Mouse (Mus musculus) adrenal gland, adult 2 months (tissue): ENCODE results near the gene Neurog1. TPM values are rescaled to one million over a fixed set of nuclear protein-coding genes. Genes with fewer than 3 reads are reported as not detected.

Experiments
- DNase-seq: peaks from one replicate; pipeline ENCODE4 v3.0.0; 2021
- polyA plus RNA-seq: library from polyadenylated mRNA; depleted of rRNA; stranded (reverse); fragments of >200 nt; gene quantifications from 2 replicates; pipeline ENCODE4 v1.2.3, GENCODE M21; 2012
- total RNA-seq, 2 experiments: library from RNA; stranded (reverse); gene quantifications; 2 replicates each; pipeline ENCODE4 v1.2.3; 2021

The Neurog1 gene
- total and polyA plus RNA-seq, 3 experiments, result not detected

DNA sequence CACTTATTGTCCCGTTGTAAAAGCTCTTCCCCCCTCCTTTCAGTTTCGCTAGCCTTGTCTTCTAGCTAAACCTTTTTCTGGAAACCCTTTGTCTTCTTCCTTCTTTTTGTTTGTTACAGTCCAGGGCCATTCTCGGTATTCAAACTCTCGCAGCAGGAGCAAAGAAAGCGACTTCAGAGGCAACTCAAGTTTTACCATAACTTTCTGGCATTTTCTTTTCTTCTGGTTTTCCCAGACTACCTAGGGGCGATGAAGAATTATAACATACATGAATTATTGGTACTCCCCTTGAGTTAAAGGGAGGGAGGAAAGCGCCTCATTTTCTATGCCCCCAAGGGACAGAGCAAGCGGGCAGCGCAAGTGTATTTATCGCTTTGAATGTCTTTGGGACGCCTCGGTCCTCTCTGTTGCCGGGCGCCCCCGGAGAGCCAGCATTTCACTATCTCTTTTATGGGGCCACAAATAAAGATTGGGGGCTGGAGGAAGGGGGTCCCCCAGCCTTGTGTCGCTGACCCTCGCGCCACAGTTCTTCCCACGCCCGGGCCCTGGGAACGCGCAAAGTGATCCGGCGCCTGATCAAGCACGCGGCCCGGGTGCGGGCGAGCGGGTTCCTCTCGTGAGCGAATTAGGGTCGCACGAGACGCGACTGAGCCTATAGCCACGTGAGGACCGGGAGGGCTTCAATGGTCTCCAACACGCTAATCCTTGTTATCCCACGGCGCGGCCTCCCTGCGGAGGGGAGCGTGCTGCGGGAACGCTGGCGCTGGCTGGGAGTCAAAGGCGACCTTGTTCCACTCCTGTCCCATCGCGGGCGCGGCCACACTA lies 6.4 kb upstream of the Neurog1 start:
- no peak for DNase-seq

DNA sequence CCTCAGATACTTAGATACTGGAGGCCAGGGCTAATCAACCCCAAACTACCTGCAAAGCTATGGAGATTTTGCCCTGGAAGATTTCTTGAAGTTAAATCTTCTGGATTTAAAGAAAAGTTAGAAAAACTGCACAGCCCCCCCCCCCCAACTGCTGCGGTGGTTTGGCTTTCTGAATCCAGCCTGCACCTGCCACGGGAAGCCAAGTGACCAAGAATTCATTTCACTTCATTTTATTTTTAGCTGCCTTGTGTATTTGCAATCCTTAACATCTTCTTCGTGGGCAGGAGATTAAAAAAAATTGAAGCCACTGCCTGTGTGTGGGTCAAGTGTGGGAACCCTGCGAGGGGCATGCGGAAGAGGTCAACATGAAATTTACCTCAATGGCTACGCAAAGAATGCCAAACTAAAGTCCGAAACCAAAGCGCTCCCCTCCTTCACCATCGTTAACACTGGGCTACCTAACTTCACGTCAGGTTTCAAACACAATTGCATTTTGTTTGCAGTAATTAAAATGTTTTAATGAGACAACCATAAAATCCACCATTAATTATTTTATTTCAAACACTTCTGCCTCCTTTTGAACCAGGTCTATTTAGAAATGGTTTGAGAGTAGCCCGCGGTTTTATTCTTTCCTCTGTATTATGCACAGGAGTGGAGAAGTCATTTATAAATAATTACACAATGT lies 5.6 kb upstream of the Neurog1 start:
- no peak for DNase-seq

- no peak for DNase-seq
Observed at GRCm38 (mm10) chr13:56256716-56257299, 4.8 kb upstream of the Neurog1 start.

- DNase-seq, result no peak
Observed at GRCm38 (mm10) chr13:56253379-56253778, 1.4 kb upstream of the Neurog1 start.

- DNase-seq, result no peak
Observed at GRCm38 (mm10) chr13:56252783-56253182, 820 bp upstream of the Neurog1 start.

GRCm38 (mm10) chr13:56251176-56251923 lies 613 bp downstream of the Neurog1 start:
- DNase-seq, result no peak

- DNase-seq, result no peak
Observed at GRCm38 (mm10) chr13:56250551-56251161, 1.3 kb downstream of the Neurog1 start.

- DNase-seq, result no peak
Observed at GRCm38 (mm10) chr13:56249593-56250341, 2.2 kb downstream of the Neurog1 start.

GRCm38 (mm10) chr13:56243104-56243503 lies 8.9 kb downstream of the Neurog1 start:
- DNase-seq, result no peak

DNA sequence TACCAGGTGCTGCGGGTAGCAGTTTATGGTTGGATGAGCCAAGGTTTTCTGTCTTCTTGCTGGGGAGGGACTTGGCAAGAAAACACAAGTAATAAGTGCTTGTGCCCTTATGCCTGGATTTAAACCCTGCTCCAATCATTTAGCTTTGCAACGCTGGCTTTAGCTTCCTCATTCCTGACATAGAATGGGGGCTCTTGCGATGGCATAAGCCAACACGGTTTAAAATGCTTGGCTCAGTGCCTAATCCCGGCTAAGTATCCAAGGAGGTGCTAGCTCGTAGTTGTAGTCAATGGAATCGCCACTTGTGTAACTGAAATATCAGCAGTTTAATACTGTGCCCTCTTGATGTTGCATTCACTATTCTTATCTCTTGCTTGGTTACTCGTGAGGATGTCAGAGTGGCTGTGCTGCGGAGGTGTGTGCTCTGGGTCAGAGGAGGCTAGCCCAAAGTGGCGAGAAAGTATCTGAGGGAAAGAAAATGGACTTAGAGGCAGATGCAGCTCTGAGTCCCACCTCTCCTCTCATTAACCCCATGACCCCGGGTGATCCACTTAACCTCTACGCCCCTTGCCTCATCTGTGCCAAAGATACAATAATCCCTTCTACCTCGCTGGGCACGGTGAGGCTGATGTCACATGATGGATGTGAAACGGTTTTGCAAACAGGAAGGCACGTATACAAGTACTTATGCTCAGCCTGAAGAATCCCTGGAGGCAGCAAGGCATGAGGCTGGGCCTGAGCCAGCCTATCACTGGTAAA lies 11.8 kb downstream of the Neurog1 start:
- no peak for DNase-seq

GRCm38 (mm10) chr13:56237905-56238304 lies 14.1 kb downstream of the Neurog1 start:
- peak; percentile 47 for DNase-seq

DNA sequence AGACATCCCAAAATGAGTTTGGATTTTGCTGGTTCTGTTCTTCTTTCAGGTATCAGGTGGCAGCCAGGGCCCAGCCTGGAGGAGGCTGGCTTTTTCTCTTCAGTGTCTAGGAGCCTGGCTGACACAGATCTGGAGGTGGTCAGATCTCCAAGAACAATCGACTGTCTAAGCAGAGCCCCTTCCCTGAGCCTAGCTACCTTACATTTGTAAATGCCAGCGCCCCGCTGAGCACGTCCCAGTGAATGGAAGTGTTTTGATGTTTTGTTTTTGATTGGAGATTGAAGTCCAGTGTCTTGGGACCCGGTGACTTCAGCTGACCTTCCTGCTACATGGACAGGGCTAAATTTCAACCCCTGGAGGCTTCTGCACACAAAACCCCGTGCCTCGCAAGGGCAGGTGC lies 15.8 kb downstream of the Neurog1 start:
- no peak for DNase-seq

GRCm38 (mm10) chr13:56228790-56229189 lies 23.2 kb downstream of the Neurog1 start:
- DNase-seq, result no peak

DNA sequence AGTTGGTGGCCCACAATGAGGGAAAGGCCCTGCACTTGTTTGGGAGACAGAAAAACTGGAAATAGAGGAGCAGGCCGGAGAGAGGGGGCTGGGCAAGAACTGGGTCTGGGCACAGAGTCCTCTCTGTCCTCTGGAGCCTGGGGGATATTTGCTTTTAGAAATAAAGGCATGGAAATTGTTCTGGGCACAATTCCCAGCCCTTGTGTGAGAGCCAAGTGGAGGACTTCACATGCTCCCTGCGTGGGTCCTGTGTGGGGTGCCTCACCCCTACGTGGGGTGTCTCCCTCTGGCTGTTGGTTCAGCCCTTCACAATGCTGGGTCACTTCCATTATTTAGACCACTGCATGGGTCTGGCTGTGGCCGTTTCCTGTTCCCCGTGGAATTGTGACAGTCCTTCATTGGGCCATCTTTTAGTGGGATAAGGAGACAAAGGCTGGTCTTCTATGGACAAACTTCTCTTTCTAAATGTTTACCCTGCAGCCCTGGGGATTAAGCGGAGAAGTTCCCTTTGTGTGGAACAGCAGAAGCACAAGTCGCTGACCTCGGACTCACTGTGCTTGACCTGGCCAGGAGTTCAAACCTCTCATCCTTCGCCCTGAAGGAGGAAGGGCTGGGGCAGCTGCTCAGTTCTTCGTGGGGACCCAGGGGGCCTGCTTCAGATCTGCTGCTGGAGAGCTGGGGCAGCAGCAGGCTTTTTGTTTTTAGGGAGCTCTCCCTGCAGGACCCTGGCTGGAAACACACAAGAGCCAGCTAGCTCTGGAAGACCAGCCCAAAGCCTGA lies 25.6 kb downstream of the Neurog1 start:
- DNase-seq, result no peak

GRCm38 (mm10) chr13:56223625-56224024 lies 28.3 kb downstream of the Neurog1 start:
- no peak for DNase-seq

DNA sequence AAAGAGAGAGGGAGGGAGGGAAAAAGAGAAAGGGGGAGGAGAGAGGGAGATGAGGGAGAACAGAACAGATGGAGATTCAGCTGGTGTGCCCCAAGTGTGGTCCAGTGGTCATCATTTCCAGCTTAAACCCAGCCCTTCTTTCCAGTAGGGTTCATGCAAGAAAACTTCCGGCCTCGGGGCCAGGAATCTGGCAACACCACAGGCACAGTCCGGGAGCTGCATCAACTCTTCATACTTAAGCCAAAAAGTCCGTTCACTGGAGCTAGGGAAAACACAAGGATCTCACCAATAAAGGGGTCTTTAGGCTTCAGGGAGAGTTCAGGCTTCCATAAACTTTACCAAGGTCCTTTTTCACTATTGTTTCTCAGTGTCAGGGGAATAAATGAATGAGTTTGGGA lies 29.1 kb downstream of the Neurog1 start:
- DNase-seq, result no peak

GRCm38 (mm10) chr13:56221995-56222848 lies 29.7 kb downstream of the Neurog1 start:
- DNase-seq, result peak; percentile 17

GRCm38 (mm10) chr13:56221129-56221910 lies 30.6 kb downstream of the Neurog1 start:
- DNase-seq, result no peak
